Mouse (Mus musculus) layer of hippocampus, postnatal 36 days (tissue): ENCODE data around the gene Npr1. TPM values are rescaled to one million over a fixed set of nuclear protein-coding genes. Genes with fewer than 3 reads are reported as not detected.

ENCODE experiments used
- DNase-seq, 2 experiments: peaks; one replicate each; pipeline ENCODE4 v3.0.0; 2022
- total RNA-seq, 2 experiments: library from RNA; stranded (reverse); gene quantifications; 2 replicates each; pipeline ENCODE4 v1.2.3; 2021

The Npr1 gene
- total RNA-seq, 2 experiments from 2014 or later = 4.6 to 6.1 TPM

DNA sequence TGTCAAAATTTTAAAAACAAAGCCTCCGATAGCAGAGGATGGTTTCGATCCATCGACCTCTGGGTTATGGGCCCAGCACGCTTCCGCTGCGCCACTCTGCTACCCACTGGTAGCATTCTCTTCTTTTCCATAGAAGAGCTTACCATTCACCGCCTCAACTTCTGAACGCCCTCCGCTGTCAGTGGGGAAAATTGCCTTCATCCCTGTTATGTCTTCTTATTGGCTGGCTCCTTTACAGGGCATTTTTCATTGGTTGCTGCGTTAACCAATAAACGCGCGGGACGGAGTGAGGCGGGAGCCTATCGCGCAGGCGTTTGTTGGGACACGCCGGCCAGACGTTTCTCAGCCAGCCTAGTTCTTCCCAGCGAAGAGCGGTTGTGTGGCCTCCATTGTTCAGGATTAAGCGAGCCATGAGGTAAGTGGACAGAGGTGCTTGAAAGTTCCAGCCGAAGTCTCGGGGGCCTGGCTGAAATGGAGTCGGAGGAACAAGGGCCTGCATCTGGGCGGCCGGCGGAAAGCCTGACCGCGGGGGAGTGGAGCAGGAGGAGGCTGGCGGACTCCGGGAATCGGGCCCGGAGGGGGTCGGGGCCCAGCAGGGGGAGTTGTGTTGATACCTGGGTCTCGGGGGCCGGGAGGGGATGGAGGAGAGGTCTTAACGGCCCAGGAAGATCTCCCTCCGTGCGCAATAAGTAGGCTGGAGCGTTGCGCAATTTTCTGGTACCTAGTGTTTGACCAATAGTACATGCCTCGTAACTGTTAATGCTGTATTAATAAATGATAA lies 10.4 kb upstream of the Npr1 start, which contains the start of gene Ilf2:
TSS of gene Ilf2 (plus strand) at position 296 of the 781 bp plus-strand sequence.
- peak; percentile 93 to 95 for DNase-seq

DNA sequence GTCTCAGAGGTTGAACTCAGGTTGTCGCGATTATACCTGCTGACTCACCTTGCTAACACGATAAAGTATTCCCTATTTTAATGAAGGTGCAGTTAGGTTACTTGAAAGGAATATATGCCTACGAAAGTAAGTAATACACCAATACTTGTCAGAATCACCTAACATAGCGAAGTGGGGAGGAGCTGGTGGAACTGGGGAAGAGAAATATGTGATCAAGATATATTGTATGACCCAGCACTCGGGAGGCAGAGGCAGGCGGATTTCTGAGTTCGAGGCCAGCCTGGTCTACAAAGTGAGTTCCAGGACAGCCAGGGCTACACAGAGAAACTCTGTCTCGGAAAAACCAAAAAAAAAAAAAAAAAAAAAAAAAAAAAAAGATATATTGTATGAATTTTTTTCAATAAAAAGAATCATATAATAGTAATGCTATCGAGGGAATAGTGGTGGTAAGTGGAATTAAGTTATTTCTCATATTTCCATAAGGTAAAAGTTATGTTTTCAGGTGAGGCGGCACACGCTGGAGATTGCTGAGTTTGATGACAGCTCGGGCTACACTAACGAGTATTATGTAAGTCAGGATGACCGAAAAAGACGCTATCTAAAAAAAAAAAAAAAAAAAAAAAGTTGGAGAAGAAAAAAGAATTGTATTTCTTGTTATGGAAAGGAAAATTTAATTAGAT lies 9.6 kb upstream of the Npr1 start:
- DNase-seq = no peak

DNA sequence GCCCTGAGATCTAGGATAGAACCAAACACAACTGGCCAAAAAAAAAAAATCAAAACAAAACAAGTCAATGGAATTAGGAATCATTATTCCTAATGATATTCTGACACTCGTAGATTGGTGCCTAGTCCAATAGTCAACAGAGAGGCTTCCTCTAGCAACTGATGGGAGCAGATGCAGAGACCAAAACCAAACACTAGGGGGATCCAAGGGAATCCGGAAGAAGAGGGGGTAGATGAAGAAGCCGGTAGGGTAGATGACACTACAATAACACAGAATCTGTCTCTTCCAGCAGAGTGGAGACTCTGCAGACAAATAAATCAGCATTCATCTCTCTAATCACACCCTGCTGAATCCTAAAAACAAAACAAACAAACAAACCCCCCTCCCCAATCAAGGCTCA lies 6.5 kb upstream of the Npr1 start:
- DNase-seq = no peak

DNA sequence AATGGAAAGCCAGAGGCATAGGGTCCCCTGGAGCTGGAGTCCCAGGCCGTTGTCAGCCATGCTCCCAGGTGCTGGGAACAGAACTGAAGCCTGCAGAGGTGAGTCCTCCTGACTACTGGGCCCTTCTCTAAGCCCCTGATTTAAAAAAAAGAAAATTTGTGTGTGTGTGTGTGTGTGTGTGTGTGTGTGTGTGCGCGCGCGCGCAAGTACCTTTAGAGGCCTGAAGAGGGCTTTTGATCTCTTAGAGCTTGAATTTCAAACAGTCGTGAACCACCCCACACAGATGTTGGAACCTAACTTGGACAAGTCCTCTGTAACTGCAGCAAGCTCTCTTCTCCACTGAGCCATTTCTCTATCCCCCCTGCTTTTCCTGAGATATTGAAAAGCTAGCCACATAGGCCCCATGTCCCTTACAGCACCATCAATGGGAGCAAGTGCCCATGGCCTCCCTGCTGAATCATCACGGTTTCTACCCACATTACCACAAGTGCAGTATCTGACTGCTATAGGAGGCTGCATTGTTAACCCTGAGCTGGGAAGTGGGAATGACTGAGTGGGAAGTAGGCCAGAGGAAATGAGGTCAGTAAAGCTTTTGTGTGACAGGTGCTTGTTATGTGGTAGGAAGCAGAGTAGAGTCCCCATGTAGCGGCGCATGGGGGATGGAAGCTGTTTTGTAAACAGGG lies 2.1 kb upstream of the Npr1 start:
- DNase-seq = no peak

DNA sequence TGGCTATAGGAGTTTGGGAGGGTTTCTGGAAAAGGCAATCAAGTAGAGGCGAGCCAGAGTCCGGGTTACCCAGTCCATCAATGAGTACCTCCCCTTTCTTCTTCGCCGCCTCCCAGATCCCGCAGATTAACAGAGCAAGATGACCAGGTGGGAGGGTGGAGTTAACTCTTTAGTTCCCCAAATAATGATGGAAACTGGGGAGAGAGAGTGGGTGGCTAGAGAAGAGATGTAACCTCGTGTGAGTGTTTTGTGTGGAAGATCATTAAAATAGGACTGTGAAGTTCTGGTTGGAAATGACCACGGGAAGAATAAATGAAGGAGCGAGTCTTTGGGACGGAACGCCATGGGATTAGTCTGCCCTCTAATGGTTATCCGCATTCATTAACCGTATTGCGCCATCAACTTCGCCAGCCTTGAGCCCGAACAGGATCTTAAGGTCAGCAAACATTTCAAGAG lies 673 bp upstream of the Npr1 start:
- DNase-seq = peak in 1 of 2 experiments; percentile 48

DNA sequence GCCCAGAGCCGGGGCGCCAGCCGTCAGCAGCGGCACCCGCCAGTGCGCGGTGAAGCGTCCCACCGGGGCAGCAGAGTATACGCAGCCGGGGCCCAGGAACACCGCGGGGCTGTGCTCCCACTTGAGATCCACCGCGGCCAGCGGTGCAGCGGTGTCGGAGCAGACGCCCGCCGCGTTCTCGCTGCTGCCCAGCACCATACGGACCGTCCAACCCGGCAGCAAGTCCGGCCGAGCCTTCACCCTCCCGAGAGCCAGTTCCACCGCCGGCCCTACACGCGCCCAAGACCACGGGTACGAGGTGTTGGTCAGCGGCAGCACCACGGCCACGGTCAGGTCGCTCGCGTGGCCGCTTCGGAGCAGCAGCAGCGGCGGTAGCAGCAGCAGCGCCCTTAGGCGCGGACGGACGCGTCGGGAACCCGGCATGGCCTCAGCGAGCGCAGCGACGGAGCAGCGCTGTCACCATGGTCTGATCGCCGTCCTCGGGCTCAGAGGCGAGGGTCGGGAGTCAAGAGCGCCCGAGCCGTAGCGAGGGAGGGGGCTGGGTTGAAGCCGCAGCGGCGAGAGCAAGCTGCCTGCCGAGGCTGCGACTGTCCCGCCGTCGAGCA lies 483 bp downstream of the Npr1 start:
- DNase-seq = no peak

DNA sequence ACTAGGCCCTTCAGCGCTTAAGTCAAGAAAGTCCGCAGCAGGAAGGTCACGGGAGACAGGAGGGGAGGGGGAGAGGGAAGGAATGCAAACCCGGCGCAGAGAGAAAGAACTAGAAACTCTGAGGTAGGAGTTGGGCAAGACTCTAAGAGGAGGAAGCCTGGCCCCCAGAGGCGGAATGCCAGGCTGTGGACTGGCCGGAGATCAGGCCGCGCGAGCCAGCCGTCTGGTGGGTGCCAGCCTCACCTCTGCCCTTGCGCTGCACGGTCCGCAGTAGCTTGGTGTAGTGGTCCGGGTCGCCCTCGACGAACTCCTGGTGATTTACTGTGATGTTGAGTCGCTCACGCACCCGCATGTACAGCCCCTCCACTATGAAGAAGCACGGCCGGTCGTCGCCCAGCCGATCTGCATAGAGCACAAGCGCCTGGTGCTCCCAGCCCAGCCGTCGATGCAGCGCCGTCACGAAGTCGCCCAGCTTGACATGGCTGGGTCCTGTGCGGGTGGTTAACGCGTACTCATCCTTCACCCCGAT lies 1.1 kb downstream of the Npr1 start:
- no peak for DNase-seq

DNA sequence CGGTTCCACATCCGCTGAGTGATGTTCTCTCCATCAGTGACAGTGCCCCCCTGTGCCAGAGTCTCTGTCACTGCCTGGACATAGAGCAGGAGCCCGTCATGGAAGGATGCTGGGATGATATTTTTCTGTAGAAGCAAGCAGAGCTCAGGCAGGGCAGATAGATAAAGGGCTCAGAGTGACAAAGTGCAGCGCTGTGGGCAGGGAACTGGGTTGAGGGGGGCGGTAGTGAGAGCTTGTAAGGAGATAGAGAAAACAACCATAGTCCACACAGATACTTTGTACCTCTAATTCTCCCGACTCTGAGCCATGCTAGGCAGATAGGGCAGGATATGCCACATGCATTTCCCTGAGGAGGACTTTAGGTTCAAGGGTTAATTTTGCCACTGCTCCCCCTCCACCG lies 3.1 kb downstream of the Npr1 start:
- DNase-seq = no peak

DNA sequence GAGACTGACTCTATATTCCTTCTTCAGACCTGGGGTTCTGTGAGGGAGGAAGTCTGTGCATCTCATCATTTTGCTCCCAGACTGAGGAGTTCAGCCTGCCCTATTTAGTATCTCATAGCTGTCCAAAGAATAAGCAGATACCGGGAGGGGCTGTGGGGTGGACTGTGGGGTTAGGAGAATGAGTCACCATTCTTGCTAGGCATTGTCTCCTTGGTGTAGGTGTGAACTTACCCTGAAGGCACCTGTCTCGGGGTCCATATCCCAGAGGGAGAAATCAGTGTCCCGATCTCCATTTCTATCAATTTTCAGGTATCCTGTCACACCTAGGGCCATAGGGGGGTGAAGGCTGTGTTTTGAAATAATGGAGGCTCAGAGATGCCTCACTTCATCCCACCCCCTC lies 3.7 kb downstream of the Npr1 start:
- DNase-seq = no peak

DNA sequence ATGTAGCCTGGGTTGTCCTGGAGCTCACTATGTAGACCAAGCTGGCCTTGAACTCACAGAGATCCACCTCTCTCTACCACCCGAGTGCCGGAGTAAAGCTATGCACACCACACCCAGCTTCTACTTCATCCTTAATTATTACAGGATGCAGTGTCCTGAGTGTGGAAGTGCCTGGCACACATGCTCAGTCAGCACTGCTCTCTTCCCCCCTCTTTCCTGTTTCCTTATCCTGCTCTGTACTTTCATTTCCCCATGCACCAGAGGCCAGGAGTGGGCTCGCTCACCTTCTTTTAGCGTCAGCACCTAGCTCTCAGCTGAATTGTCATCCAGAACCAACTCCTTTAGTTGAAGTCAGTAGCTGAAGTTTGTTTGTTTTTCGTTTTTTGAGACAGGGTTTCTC lies 5.4 kb downstream of the Npr1 start:
- DNase-seq = no peak

DNA sequence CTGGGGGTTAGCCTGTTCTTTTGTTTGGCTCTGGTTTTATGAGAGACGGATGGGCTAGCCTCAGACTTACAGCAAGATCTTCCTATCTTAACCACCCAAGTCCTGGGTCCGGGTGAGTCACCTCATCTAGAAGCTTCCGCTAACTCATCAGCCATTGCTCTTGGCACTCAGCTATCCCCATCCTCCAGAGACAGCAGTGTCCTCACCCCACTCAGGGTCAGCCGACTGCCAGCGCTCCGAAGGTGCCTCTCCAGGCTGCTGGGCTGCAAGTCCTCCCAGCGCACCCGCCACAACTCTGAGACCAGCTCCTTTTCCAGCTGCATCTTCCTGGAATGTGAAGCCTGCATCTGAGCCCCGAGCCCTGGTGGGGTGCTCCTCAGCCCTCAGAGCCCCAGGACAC lies 5.9 kb downstream of the Npr1 start:
- DNase-seq = no peak

DNA sequence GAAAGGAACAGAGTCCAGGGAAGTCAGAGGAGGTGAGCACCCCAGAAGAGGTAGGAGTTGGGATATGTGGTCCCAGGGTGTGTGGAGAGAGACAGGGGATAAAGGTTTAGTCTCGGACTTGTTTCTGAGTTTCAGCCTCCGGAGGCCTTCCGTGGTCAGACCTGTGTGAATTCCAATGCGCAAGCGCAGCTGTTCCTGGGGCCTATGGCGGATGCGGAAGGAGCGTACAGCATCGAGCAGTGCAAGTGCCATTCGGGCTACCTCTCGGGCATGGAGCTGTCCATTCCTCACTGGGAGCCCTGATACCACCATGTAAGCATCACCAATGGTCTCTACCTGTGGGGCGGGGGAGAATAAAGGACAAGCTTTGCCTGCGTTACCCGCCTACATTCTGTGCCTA lies 10.7 kb downstream of the Npr1 start:
- DNase-seq = no peak

DNA sequence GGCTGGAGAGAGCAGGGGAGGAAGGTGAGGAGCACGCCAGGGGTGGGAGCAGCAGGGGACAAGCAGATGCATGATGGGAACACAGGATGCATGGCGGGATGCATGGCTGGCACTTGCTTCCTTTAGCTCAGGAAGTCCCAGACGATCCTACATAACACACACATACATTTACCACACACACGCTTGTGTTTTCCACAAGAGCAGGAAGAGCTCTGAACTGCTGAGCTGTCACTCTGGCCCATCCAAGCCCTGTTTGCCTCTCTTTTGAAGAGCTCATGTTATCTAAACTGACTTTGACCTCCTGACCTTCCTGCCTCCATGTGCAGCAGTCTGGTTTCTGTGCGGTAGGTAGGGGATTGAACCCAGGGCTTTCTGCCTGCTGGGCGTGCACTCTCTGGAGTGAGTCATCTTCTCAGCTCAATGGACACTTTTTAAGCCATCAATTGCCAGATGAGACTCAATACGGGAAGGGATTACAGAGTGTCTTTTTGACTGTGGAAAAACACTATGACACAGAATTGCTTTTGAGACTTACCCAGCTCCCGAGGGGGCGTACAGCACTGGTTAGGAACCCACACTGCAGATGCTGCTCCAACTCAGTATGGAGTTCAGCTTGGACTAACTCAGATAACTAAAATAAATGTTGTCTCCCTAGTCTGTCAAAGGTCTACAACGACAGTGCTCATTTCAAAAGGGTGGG lies 14.1 kb downstream of the Npr1 start:
- DNase-seq = peak; percentile 46 to 48

DNA sequence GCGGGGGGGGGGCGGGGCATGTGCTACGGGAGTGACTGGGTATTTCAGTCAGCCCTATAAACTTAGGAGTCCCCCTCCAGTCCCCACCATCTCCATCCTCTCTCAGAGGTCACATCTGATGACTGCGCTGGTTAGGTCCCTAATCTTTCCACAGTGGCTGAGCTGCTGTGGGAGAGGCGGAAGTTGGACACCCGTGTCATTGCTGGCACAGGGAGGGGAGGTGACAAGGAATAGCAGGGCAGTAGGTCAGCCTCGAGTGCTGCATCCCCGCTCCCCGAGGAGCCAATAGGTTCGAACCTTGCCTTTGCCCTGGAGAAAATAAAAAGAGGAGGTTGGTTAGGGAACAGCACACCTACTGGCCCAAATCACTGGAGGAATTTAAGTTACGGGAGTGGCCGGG lies 14.8 kb downstream of the Npr1 start:
- DNase-seq = no peak

DNA sequence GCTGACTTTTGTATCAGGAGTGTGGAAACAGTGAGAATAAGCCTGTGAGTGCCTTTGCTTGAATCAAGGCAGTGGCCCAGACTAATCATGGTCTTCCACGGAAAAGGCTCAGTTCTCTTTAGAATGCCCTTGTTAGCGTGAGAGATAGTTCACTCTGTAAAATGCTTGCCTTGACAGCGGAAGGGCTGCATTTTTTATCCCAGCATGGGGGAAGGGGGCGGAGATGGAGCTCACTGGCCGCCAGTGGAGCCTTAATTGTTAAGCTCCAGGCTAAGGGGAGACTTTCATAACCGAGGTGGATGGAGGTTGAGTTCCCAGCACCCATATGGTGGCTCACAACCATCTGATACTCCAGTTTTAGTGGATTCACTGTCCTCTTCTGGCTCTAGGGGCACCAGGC lies 17.0 kb downstream of the Npr1 start:
- no peak for DNase-seq

DNA sequence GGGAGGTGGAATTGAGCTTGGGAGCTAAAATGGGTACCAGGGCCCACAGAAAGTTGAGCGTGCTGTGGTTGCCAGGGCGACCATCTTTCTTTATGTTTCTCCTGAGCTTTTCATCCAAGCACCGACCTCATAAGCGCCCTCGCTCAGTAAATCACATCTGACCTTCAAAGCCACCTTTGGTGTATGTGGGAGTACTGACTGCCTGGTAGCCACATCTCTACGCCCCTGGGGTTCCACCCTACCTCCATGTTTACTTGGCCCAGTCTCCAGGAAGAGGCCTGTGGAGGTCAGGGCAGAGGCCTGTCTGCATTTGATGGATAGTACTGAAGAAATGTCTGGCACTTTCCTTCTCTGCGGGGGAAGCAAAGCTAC lies 18.6 kb downstream of the Npr1 start:
- no peak for DNase-seq

DNA sequence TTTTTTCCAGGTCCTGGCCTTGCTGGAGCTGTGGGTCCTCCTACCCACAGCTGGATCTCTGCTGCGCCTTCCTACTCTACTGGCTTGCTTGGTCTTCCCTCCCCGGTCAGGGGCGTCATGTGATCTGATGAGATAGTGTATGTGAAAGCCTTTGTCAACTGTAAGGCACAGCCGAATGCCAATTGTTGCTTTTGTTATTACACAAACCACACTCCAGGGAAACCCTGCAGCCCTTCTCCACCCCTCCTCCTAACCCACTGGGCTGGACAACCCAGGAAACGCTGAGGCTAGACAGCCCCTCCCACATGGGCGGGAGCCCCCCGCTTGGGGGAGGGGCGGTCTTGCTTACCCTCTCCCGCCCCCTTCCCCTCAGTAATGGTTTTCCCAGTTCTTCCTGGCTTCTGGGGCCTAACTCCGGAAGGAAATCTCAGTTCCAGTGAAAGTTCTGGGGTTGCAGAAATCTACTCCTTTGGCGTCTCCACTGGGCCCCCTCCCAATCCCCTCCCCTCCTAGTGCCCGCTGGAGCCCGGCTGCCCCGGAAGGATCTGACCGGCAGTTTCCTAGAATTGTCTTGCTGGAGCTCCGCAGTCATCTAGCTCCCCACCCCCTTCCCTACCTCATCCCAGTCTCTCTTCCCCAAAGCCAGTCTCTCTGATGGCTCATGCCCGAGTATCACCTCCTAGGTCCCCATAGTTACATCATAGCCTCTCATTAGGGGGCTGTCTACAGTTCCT lies 19.1 kb downstream of the Npr1 start:
- peak; percentile 58 to 61 for DNase-seq

DNA sequence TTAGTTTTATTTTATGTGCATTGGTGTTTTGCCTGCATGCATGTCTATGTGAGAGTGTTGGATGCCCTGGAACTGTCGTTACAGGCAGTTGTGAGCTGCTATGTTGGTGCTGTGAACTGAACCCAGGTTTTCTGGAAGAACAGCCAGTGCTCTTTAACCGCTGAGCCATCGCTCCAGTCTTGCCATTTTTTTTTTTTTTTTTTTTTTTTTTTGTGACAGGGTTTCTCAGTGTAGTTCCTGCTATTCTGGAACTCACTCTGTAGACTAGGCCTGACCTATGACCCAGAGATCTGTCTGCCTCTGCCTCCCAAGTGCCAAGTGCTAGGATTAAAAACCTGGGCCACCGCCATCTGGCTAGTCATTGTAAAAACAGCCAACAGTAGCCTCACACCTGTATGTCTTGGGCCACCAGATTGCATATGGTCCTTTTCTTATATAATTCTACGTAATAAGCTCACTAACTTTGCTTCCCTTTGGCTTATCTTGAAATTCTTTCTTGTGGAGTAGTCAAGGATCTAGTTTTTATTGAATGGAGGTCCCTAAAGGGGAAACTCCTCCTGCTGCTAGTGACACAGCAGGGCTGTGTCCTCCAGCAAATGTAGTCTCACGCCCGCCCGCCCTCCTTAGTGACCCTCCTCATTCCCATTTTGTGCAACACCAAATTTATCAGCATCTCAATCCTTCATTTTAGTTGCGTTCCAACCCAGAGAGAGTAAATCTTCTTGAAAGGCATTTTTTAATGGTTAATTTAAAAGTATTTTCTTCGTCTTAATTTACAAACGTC lies 20.1 kb downstream of the Npr1 start:
- DNase-seq = no peak

DNA sequence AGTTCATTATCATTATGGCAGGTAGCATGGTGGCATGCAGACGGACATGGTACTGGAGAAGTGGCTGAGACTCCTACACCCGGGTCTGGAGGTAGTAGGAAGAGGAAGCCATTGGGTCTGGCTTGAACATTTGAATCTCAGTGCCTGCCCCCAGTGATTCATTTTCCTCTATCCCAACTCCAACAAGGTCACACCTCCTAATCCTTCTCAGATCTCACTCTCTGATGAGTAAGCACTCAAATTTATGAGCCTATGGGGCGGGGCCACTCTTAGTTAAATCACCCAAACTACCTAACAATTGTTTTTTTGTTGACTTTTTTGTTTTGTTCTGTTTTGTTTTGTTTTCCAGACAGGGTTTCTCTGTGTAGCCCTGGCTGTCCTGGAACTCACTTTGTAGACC lies 21.7 kb downstream of the Npr1 start:
- no peak for DNase-seq

DNA sequence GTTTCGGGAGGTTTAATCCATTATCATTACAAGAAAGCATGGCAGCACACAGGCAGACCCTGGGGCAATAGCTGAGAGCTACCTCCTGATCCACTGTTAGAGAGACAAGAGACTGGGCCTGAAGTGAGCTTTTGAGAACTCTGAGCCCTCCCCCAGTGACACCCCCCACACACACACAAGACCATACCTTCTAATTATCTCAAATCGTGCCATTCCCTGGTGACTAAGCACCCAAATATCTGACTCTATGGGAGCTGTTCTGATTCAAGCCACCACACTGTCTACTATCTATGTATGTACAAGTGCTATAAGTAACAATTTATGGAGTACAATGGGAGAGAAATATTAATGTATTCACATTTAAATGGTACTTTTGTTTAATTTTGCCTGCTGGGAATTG lies 24.9 kb downstream of the Npr1 start:
- no peak for DNase-seq

DNA sequence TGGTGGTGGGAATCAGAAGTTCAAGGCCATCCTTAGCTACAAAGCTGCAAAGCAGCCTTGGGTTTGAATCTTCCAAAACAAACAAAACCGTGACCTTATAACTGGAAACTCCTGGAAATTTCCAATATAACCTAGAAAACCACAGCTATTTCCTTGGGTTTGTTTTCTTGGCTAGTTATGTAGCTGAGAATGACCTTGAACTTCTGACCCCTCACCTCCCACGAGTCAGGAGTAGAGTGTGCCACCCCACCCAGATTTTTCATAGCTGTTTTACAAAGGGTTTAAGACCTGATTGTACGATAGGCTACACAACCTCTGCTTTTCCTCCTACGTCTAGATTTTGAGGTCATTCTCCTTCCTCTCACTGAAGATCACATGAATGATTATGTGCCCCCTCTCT lies 28.5 kb downstream of the Npr1 start:
- DNase-seq = no peak
